Mouse (Mus musculus): Measurements from ENCODE around the gene Farp1. TPM values are rescaled to one million over a fixed set of nuclear protein-coding genes. Genes with fewer than 3 reads are reported as not detected.

Gene Farp1
- polyA plus RNA-seq (2012; rRNA removed): 83.4 and 92.9 TPM in 2 replicates

GRCm38 (mm10) chr14:121034973-121035662 lies at the start of gene Farp1:
Gene Farp1 (plus strand): TSS chr14:121035200.

Other genes with a start within 250 kb of the Farp1 start
- 77.5 and 78.4 TPM in 2 replicates for gene Ipo5, start 124.0 kb upstream of the Farp1 start, polyA plus RNA-seq (2012; rRNA removed)

Measured in central nervous system, embryonic 18 days (tissue).